Mouse (Mus musculus) lung, postnatal 0 days (tissue): ENCODE measurements around the gene Rbm45.

ENCODE experiments used
- CTCF ChIP-seq: IDR thresholded peaks from 2 replicates; pipeline ENCODE4 v1.5.1; 2016; ENCODE audit warnings: antibody characterized with exemption, mild to moderate bottlenecking
- EP300 ChIP-seq: IDR thresholded peaks from 2 replicates; pipeline ENCODE4 v1.6.1; 2016; ENCODE audit warnings: antibody characterized with exemption, mild to moderate bottlenecking, control low read depth

DNA sequence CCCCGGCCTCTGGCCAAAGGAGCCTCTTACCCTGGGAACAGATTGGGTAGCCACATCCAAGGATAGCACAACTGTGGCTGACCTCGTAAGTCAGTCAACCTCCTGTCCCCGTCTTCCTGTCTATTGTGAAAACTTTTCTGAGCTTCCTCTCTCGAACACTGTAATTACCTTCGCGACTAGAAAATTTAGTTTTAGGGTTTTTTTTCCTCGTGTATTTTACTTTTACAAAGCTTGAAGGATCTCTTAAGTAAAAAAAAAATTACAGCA is 805 bp downstream of the Rbm45 start:
- TF ChIP-seq CTCF (no peak), EP300 (no peak)
